ENCODE assay signal across 8 mouse cellular contexts in the genomic region with DNA sequence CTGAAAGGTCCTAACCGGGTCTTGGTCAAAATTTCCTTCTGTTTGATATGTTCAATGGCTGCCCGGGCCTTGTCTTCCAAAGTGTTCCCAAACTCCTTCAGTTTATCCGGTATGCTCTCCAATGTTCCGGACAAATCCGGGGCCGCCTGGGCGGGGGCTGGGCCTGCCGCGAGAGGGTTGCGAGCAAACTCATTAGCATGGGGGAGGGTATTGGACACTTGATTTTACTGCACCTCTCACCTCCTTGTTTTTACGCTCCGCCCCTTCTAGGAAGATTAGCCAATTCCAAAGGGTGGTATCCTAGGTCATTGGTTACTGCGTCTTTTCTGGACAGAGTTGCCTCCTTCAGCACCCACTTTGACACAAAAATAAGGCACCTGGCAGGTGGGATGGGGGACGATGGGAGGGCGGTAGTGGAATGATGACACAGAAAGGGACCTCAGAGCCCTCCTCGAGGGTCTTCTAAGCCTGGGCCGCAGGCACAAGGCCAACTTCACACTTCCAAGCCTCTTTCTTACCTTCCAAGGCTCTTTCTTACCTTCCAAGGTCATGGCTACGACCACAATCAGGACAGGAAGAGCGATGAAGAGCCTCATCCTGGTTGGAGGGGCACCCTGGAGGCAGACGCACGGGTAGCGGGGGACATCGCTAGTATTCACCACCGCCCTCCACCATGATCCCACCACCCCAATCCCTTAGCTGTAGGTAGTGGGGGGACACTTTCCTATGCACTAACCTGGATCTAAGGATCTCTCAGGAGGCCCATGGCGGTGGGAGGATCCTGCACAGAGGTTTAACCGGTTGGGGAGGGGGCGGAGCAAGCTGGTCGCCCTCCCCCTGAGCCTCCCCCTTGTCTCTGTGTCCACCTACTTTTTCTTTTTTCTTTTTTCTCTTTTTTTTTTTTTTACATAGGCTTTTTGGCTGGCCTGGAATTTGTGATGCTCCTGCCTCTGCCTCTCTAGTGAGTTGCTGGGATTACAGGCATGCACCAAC. TPM values are rescaled to one million over a fixed set of nuclear protein-coding genes. Genes with fewer than 3 reads are reported as not detected.
DNase-seq lines count a peak whose midpoint lies in the region; ATAC-seq and TF ChIP-seq lines count a peak whose summit lies in the region.

A gene (minus strand): TSS at position 788 of the 993 bp plus-strand sequence.

- WGBS in kidney, postnatal 0 days = 45% methylated on average over 28 of the region's 28 CpGs
- 48% methylated on average over 28 of the region's 28 CpGs for WGBS in intestine, postnatal 0 days
- WGBS in cerebellum, adult 2 months = 60% methylated on average over 28 of the region's 28 CpGs

- H3K4me2 ChIP-seq in kidney, postnatal 0 days (ENCODE audit: low read length) = no peak within 1 kb of the TSS
- H3K4me2 ChIP-seq in intestine, postnatal 0 days (replicated peaks; ENCODE audit: low read depth) = peak within 1 kb of the TSS; percentile 17; the same call in 1 of the 2 replicates

- H3K9me3 ChIP-seq in kidney, postnatal 0 days (replicated peaks; ENCODE audit: low read length) = no peaks in the 10 kb centered on the region
- H3K9me3 ChIP-seq in intestine, postnatal 0 days (ENCODE audit: control insufficient read depth) = no peaks in the 10 kb centered on the region

- no peaks in the 10 kb centered on the region for H3K36me3 ChIP-seq in kidney, postnatal 0 days (ENCODE audit: insufficient read depth, low read length)
- H3K36me3 ChIP-seq in intestine, postnatal 0 days (ENCODE audit: control insufficient read depth, insufficient read depth) = no peaks in the 10 kb centered on the region

- no peak for TF ChIP-seq POLR2A in cerebellum, adult 2 months (IDR thresholded peaks at IDR 0.05; ENCODE audit: borderline replicate concordance, insufficient read depth, low read length)

- H3K27ac ChIP-seq in kidney, postnatal 0 days = 0 out of 2 replicates have a peak within 1 kb of the TSS, but pooled peaks have one; percentile 36
- peak within 1 kb of the TSS; percentile 46; the same call in 1 of the 2 replicates for H3K27ac ChIP-seq in intestine, postnatal 0 days (ENCODE audit: low read depth, low read length)
- H3K27ac ChIP-seq in cerebellum, adult 2 months (ENCODE audit: insufficient read depth, low read length) = no peak within 1 kb of the TSS

- DNase-seq in kidney, postnatal 0 days (ENCODE audit: low spot score) = no peak
- DNase-seq in kidney, adult 8-10 months = no peak
- DNase-seq in adrenal gland, postnatal 14 days = peak; percentile 82
- DNase-seq in lung, postnatal 36 days = peak; percentile 85
- DNase-seq in left cerebral cortex, postnatal 10 days (ENCODE audit: extremely low spot score in 1 of 2, low spot score in 2 of 2) = no peak
- no peak for DNase-seq in gastrocnemius, adult 18-20 months (ENCODE audit: low spot score)
- no peak for DNase-seq in cerebellum, adult 2 months

- no peak for ATAC-seq in kidney, postnatal 0 days (replicated peaks; ENCODE audit: low FRiP score, low read depth)
- ATAC-seq in intestine, postnatal 0 days = no peak

- no peak for TF ChIP-seq CTCF in kidney, postnatal 0 days (IDR thresholded peaks at IDR 0.05; ENCODE audit: low read depth)
- no peak for TF ChIP-seq CTCF in intestine, postnatal 0 days (IDR thresholded peaks at IDR 0.05; ENCODE audit: low read depth)
- TF ChIP-seq CTCF in cerebellum, adult 2 months (IDR thresholded peaks at IDR 0.05; ENCODE audit: borderline replicate concordance, insufficient read depth, low read depth, low read length) = no peak

- no peaks in the 10 kb centered on the region for H3K27me3 ChIP-seq in kidney, postnatal 0 days (ENCODE audit: insufficient read depth, low read length)
- H3K27me3 ChIP-seq in intestine, postnatal 0 days (replicated peaks; ENCODE audit: control insufficient read depth, insufficient read depth, low read length) = no peaks in the 10 kb centered on the region
- H3K27me3 ChIP-seq in cerebellum, adult 2 months (ENCODE audit: control insufficient read depth, insufficient read depth, low read length) = no peaks in the 10 kb centered on the region

- H3K4me1 ChIP-seq in kidney, postnatal 0 days (replicated peaks; ENCODE audit: insufficient read depth, low read length) = peaks cover 5% of the 10 kb centered on the region
- peaks cover 16% of the 10 kb centered on the region; the same call in 1 of the 2 replicates for H3K4me1 ChIP-seq in intestine, postnatal 0 days (replicated peaks; ENCODE audit: control insufficient read depth, insufficient read depth, low read length)
- H3K4me1 ChIP-seq in cerebellum, adult 2 months (ENCODE audit: control insufficient read depth, insufficient read depth, low read length) = no peaks in the 10 kb centered on the region

- no peak within 1 kb of the TSS for H3K9ac ChIP-seq in kidney, postnatal 0 days (ENCODE audit: low read depth, low read length)
- H3K9ac ChIP-seq in intestine, postnatal 0 days (ENCODE audit: low read depth, low read length) = no peak within 1 kb of the TSS

- no peak within 1 kb of the TSS for H3K4me3 ChIP-seq in kidney, postnatal 0 days (replicated peaks; ENCODE audit: low read depth, low read length)
- no peak within 1 kb of the TSS for H3K4me3 ChIP-seq in intestine, postnatal 0 days (ENCODE audit: low read depth, low read length)
- no peak within 1 kb of the TSS for H3K4me3 ChIP-seq in cerebellum, adult 2 months (replicated peaks; ENCODE audit: insufficient read depth, low read depth, low read length)

- intact Hi-C loops in left cerebral cortex, postnatal 10 days (cut with DNase I) = no loop called here

RNA-seq across cellular contexts. Expression of the gene that starts here (rescaled TPM):
- polyA plus RNA-seq in kidney, postnatal 0 days (2015; fragmentation: Nextera tagmentation; extraction: Ambion mirVana) = 37.1 and 48.4 TPM in 2 replicates
- total RNA-seq in adrenal gland, postnatal 14 days (2021) = 845 and 1,967 TPM in 2 replicates
- 34.7 and 50.0 TPM in 2 replicates for polyA plus RNA-seq in intestine, postnatal 0 days (2015; fragmentation: Nextera tagmentation; extraction: Ambion mirVana)
- 1 to 10 TPM; 3.1 to 3.3 TPM for total RNA-seq in left cerebral cortex, postnatal 10 days (2021)
- 1 to 10 TPM in 1 of 2 experiments, under 1 TPM in 1; 0.84 to 4.3 TPM for total RNA-seq in gastrocnemius, adult 18-20 months (2021)
- 5.1 and 6.6 TPM in 2 replicates for polyA plus RNA-seq in cerebellum, adult 2 months (2012; rRNA removed)

Comparison
In these comparisons a context has a peak if more than half of its experiments do, and no peak if none do; other contexts are left out.
1. RNA of the gene that starts here (total RNA-seq): 845 to 1,967 TPM in adrenal gland, postnatal 14 days; 0.84 to 4.3 TPM in gastrocnemius, adult 18-20 months and 3.1 to 3.3 TPM in left cerebral cortex, postnatal 10 days; every median in the first group is over 100 times any median in the second.
2. DNase-seq: peak in adrenal gland, postnatal 14 days (single experiment) and lung, postnatal 36 days (single experiment); none in kidney, postnatal 0 days (single experiment), kidney, adult 8-10 months (0 of 2), left cerebral cortex, postnatal 10 days (0 of 2), gastrocnemius, adult 18-20 months (single experiment) and cerebellum, adult 2 months (0 of 2).